Mouse (Mus musculus): ENCODE results near the gene Cphx3.
"Not testable (repeated sequence)": the region's sequence is repeated elsewhere in the genome, so short reads cannot be mapped to it uniquely, and the experiment has no call there.

Gene Cphx3

GRCm38 (mm10) chr14:26081997-26082396 lies at the start of gene Cphx3:
TSS of gene Cphx3 (plus strand) at chr14:26082297.
- not testable (repeated sequence) for DNase-seq (ENCODE audit: low spot score)

GRCm38 (mm10) chr14:26034364-26034763 lies 47.7 kb upstream of the Cphx3 start:
- DNase-seq (ENCODE audit: low spot score): not testable (repeated sequence)

- not testable (repeated sequence) for DNase-seq (ENCODE audit: low spot score)
Measured at GRCm38 (mm10) chr14:26035439-26035838, 46.7 kb upstream of the Cphx3 start.

GRCm38 (mm10) chr14:26042611-26043010 lies 39.5 kb upstream of the Cphx3 start, which contains the start of gene Gm9780:
TSS of gene Gm9780 (minus strand) at chr14:26042711.
- DNase-seq (ENCODE audit: low spot score): not testable (repeated sequence)

GRCm38 (mm10) chr14:26045007-26045406 lies 37.1 kb upstream of the Cphx3 start:
- DNase-seq (ENCODE audit: low spot score): not testable (repeated sequence)

- not testable (repeated sequence) for DNase-seq (ENCODE audit: low spot score)
Measured at GRCm38 (mm10) chr14:26047026-26047425, 35.1 kb upstream of the Cphx3 start.

- DNase-seq (ENCODE audit: low spot score): not testable (repeated sequence)
Measured at GRCm38 (mm10) chr14:26048767-26049166, 33.3 kb upstream of the Cphx3 start.

- DNase-seq (ENCODE audit: low spot score): not testable (repeated sequence)
Measured at GRCm38 (mm10) chr14:26058184-26058583, 23.9 kb upstream of the Cphx3 start.

GRCm38 (mm10) chr14:26059362-26059761 lies 22.7 kb upstream of the Cphx3 start:
- DNase-seq (ENCODE audit: low spot score): not testable (repeated sequence)

GRCm38 (mm10) chr14:26066574-26067324 lies 15.3 kb upstream of the Cphx3 start:
- not testable (repeated sequence) for DNase-seq (ENCODE audit: low spot score)

GRCm38 (mm10) chr14:26067325-26067633 lies 14.8 kb upstream of the Cphx3 start, which contains the start of gene Tmem254c:
TSS of gene Tmem254c (minus strand) at chr14:26067355.
- DNase-seq (ENCODE audit: low spot score): not testable (repeated sequence)

- DNase-seq (ENCODE audit: low spot score): not testable (repeated sequence)
Measured at GRCm38 (mm10) chr14:26076620-26077390, 5.3 kb upstream of the Cphx3 start.

GRCm38 (mm10) chr14:26081216-26081615 lies 881 bp upstream of the Cphx3 start, which contains the start of gene Cphx2:
TSS of gene Cphx2 (plus strand) at chr14:26081516.
- DNase-seq (ENCODE audit: low spot score): not testable (repeated sequence)

GRCm38 (mm10) chr14:26097622-26098021 lies 15.5 kb downstream of the Cphx3 start:
- DNase-seq (ENCODE audit: low spot score): not testable (repeated sequence)

- DNase-seq (ENCODE audit: low spot score): not testable (repeated sequence)
Measured at GRCm38 (mm10) chr14:26118150-26118549, 36.1 kb downstream of the Cphx3 start, which contains the start of gene Duxbl2. TSS of gene Duxbl2 (plus strand) at chr14:26118349.

- DNase-seq (ENCODE audit: low spot score): not testable (repeated sequence)
Measured at GRCm38 (mm10) chr14:26118550-26119000, 36.5 kb downstream of the Cphx3 start.

GRCm38 (mm10) chr14:26119095-26119494 lies 37.0 kb downstream of the Cphx3 start:
- DNase-seq (ENCODE audit: low spot score): not testable (repeated sequence)

GRCm38 (mm10) chr14:26147095-26147494 lies 65.0 kb downstream of the Cphx3 start:
- not testable (repeated sequence) for DNase-seq (ENCODE audit: low spot score)

- DNase-seq (ENCODE audit: low spot score): not testable (repeated sequence)
Measured at GRCm38 (mm10) chr14:26156032-26156431, 73.9 kb downstream of the Cphx3 start.

GRCm38 (mm10) chr14:26161156-26161555 lies 79.1 kb downstream of the Cphx3 start:
- not testable (repeated sequence) for DNase-seq (ENCODE audit: low spot score)

GRCm38 (mm10) chr14:26162423-26162822 lies 80.3 kb downstream of the Cphx3 start:
- not testable (repeated sequence) for DNase-seq (ENCODE audit: low spot score)

GRCm38 (mm10) chr14:26165266-26165665 lies 83.2 kb downstream of the Cphx3 start:
- DNase-seq (ENCODE audit: low spot score): not testable (repeated sequence)
